Mouse (Mus musculus) limb, embryonic 13.5 days (tissue): ENCODE data around the gene Pank4. TPM values are rescaled to one million over a fixed set of nuclear protein-coding genes. Genes with fewer than 3 reads are reported as not detected.
A peak's percentile ranks its signal among the peaks of the same experiment; 100 is the strongest.

Source experiments
- ATAC-seq: fragments of 200-750 bp; cut with Nextera tagmentation; 2 replicates; pipeline ENCODE4 v1.8.0; 2017; ENCODE audit warnings: low read depth, moderate number of reproducible peaks, moderate TSS enrichment; ENCODE audit not compliant: low FRiP score
- H3K27ac ChIP-seq: fragments of 300-500 bp; sonication (generic); 2 replicates; pipeline ENCODE4 v1.5.1; 2015; ENCODE audit warnings: inconsistent platforms, mild to moderate bottlenecking, moderate library complexity
- H3K27me3 ChIP-seq: fragments of 300-500 bp; sonication (generic); 2 replicates; pipeline ENCODE4 v1.6.1; 2015; ENCODE audit warnings: mild to moderate bottlenecking, inconsistent platforms
- H3K36me3 ChIP-seq: fragments of 300-500 bp; sonication (generic); 2 replicates; pipeline ENCODE4 v1.6.1; 2015; ENCODE audit warnings: inconsistent platforms, mild to moderate bottlenecking, moderate library complexity
- H3K4me1 ChIP-seq: fragments of 300-500 bp; sonication (generic); 2 replicates; pipeline ENCODE4 v1.6.1; 2015; ENCODE audit warnings: inconsistent platforms
- H3K4me2 ChIP-seq: fragments of 300-500 bp; sonication (generic); replicated peaks from 2 replicates; pipeline ENCODE4 v1.6.1; 2015; ENCODE audit warnings: inconsistent platforms, mild to moderate bottlenecking, moderate library complexity
- H3K4me3 ChIP-seq: fragments of 300-500 bp; sonication (generic); 2 replicates; pipeline ENCODE4 v1.5.1; 2015; ENCODE audit warnings: moderate library complexity, mild to moderate bottlenecking, inconsistent platforms
- H3K9ac ChIP-seq: fragments of 300-500 bp; sonication (generic); 2 replicates; pipeline ENCODE4 v1.6.1; 2015; ENCODE audit warnings: mild to moderate bottlenecking, inconsistent platforms
- H3K9me3 ChIP-seq: fragments of 300-500 bp; sonication (generic); 2 replicates; pipeline ENCODE4 v1.6.1; 2016; ENCODE audit warnings: inconsistent platforms
- WGBS: fragments of 180-500 bp; shearing (Covaris S2); methylation state at CpG from one replicate; pipeline ENCODE4 v1.1.7; 2015; 5-methylcytosine and 5-hydroxymethylcytosine counted together
- polyA plus RNA-seq: library from polyadenylated mRNA; unstranded; fragments of >200 nt; fragmentation: Nextera tagmentation; extraction: Ambion mirVana; gene quantifications from 2 replicates; pipeline ENCODE4 v1.2.1, GENCODE M21; 2015

Pank4 gene
- polyA plus RNA-seq, 1 experiment from 2014 or later, result 48.2 TPM

DNA sequence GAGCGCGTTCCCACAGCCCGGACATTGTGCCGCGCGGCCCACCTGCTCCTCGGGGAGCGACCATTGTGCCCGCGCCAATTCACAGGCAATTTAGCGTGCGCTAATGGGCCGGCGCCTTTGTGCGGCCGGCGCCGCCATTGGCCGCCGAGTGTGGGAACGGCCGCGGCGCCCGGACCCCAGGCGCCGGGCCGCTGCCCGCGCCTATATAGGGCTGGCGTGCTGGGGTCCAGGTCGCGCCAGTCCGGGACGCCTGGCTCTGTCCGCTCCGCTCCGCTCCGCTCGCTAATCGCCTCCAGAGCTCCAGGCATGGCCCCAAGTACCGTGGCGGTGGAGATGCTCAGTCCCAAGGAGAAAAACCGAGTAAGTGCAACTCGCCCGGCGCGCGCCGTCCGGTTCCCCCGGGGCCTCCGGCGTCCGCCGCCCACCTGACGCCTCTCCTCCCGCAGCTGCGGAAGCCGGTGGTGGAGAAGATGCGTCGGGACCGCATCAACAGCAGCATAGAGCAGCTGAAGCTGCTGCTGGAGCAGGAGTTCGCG lies 3.2 kb upstream of the Pank4 start, which contains the start of gene Hes5:
Hes5 (plus strand) TSS at position 234 of the 536 bp plus-strand sequence.
- Histone ChIP-seq H3K4me3 (peak within 1 kb of the TSS; percentile 47), H3K27ac (no peak within 1 kb of the TSS), H3K36me3 (no peaks in the 10 kb centered on the region), H3K9me3 (no peaks in the 10 kb centered on the region), H3K9ac (peak within 1 kb of the TSS; percentile 62), H3K4me2 (peak within 1 kb of the TSS; percentile 82), H3K27me3 (peaks cover 75% of the 10 kb centered on the region), H3K4me1 (peaks cover 68% of the 10 kb centered on the region)
- ATAC-seq, result no peak
- WGBS, result under 1% methylated on average over 65 of the region's 65 CpGs

DNA sequence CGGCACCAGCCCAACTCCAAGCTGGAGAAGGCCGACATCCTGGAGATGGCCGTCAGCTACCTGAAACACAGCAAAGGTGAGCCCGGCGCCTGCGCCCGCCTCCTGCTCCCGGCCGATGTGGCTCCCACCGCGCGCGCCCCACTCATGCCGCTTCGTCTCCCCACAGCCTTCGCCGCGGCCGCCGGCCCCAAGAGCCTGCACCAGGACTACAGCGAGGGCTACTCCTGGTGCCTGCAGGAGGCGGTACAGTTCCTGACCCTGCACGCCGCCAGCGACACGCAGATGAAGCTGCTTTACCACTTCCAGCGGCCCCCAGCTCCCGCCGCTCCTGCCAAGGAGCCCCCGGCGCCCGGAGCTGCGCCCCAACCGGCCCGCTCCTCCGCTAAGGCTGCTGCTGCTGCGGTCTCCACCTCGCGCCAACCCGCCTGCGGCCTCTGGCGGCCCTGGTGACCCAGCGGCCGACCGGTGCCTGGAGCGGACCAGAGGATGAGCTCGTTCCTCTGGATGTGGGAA lies 2.6 kb upstream of the Pank4 start:
- peaks cover 3% of the 10 kb centered on the region for H3K36me3 ChIP-seq
- H3K4me2 ChIP-seq, result peak overlapping the region; percentile 82
- WGBS, result under 1% methylated on average over 47 of the region's 47 CpGs
- H3K27me3 ChIP-seq, result peaks cover 69% of the 10 kb centered on the region
- peaks cover 73% of the 10 kb centered on the region for H3K4me1 ChIP-seq
- ATAC-seq, result no peak
- H3K9ac ChIP-seq, result peak overlapping the region; percentile 62
- H3K9me3 ChIP-seq, result no peaks in the 10 kb centered on the region
- H3K4me3 ChIP-seq, result peak overlapping the region; percentile 47
- H3K27ac ChIP-seq, result no peak overlapping the region

DNA sequence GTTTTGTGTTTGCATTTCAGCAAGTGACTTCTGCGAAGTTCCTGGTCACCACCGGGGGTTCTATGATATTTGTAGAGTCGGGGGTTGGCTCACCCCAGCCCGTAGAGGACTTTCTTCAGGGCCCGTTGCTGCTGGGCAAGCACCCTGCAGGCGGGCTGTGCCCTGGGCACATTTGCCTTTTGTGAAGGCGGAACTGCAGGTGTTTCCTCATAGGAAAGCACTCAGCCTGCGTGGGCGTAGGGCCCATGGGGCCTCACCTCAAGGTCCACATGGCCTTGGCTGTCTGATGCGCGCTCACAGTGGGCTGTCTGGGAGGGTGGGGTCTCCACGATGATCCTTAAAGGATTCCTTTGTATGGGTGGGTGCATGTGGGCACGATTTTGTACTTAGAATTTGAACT lies 2.0 kb upstream of the Pank4 start:
- 23% methylated on average over 13 of the region's 13 CpGs for WGBS
- H3K9ac ChIP-seq, result no peak overlapping the region
- peak overlapping the region; percentile 47 for H3K4me3 ChIP-seq
- H3K27me3 ChIP-seq, result peaks cover 66% of the 10 kb centered on the region
- H3K36me3 ChIP-seq, result peaks cover 7% of the 10 kb centered on the region
- H3K27ac ChIP-seq, result no peak overlapping the region
- peaks cover 77% of the 10 kb centered on the region for H3K4me1 ChIP-seq
- peak overlapping the region; percentile 82 for H3K4me2 ChIP-seq
- no peak for ATAC-seq
- no peaks in the 10 kb centered on the region for H3K9me3 ChIP-seq

DNA sequence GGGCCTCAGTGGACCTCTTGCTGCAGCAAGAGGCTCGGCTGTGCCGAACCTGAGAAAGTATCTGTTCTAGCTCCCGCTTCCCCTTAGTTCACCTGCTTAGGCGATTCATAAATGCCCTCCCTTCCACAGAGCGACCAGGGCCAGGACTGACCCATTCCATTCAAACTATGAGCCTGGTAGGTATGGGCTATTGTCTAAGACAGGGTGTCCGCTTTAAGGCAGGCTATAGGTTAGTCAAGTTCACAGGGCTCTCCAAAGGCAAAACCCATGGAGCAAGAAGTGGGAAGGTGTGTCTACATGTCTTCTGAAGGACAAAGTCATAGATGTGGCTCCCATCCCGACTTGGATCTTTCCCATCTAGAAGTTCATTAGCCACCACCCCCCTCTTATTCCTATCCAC lies 1.2 kb upstream of the Pank4 start:
- H3K9ac ChIP-seq, result no peak overlapping the region
- no peaks in the 10 kb centered on the region for H3K9me3 ChIP-seq
- no peak for ATAC-seq
- WGBS, result 80% methylated on average over 7 of the region's 7 CpGs
- peaks cover 73% of the 10 kb centered on the region for H3K4me1 ChIP-seq
- H3K36me3 ChIP-seq, result peaks cover 10% of the 10 kb centered on the region
- H3K4me3 ChIP-seq, result no peak overlapping the region
- H3K27me3 ChIP-seq, result peaks cover 58% of the 10 kb centered on the region
- peak overlapping the region; percentile 77 for H3K4me2 ChIP-seq
- H3K27ac ChIP-seq, result no peak overlapping the region

DNA sequence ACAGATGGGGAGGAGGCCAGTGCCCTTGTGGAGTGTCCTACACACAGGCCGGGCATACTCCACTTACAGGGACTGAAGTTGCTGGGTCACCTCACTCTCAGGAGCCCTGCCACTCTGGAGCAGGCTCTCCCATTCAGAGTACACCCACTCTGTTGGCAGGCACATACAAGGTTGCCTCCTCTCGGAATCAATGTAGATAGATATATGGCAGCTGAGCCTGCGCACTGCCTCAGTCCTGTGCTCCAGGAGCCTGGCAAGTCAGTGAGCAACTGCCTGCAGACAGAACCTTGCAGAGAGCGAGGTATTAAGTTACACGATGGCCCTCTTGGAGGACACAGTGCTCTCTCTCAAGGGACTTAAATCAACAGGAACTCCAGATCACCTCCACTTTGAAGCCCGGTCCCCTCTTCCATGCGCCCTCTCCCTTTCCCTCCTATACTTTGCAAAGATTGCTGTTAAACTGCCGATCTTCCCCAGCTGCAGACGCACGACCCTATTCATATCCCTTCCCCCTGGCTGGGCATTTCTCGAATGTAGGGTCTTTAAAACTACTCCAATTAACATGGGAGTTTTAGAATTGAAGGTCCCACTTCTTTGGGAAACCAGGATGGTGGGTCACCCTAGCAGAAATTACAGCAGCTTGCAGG lies 610 bp upstream of the Pank4 start:
- H3K4me3 ChIP-seq, result peak overlapping the region; percentile 86
- H3K4me1 ChIP-seq, result peaks cover 67% of the 10 kb centered on the region
- H3K36me3 ChIP-seq, result peaks cover 12% of the 10 kb centered on the region
- peak overlapping the region; percentile 77 for H3K4me2 ChIP-seq
- H3K9ac ChIP-seq, result peak overlapping the region; percentile 91; the same call in 1 of the 2 replicates
- no peak for ATAC-seq
- no peak overlapping the region for H3K27ac ChIP-seq
- 17% methylated on average over 11 of the region's 11 CpGs for WGBS
- H3K27me3 ChIP-seq, result peaks cover 52% of the 10 kb centered on the region
- no peaks in the 10 kb centered on the region for H3K9me3 ChIP-seq

DNA sequence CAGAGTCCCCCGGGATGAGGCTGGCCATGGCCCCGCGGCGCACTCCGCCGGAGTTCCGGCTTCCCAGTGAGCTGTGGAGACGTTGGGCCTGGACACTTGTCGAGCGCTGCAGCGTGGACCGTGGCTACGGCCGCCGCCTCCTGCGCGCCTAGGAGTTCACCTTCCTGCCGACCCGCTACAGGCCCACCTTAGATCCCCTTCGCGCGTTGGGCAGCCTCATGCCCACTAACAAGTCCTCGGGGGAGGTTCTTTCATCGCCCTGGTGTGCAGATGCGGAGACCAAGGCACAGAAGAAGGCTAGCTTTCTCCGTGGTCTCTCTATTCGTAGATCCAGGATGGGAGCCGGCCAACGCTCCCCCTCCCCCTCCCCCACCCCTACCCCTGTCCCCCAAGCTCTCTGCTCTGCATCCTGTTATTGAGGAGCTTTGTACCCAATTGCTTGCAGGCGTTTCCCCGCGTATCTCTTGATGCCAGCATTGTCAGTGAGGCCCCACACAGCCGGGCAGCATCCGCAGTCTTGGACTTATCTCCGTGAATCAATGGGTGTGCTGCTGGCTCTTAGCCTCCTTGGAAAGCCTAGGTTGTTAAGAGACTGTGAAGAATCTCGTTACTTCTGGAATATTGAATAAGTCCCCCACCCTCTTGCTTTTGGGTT lies 785 bp downstream of the Pank4 start:
- Histone ChIP-seq H3K4me1 (peaks cover 57% of the 10 kb centered on the region), H3K4me3 (peak overlapping the region; percentile 86), H3K36me3 (peaks cover 23% of the 10 kb centered on the region), H3K9me3 (no peaks in the 10 kb centered on the region), H3K27ac (peak overlapping the region; percentile 83), H3K4me2 (peak overlapping the region; percentile 77), H3K9ac (peak overlapping the region; percentile 91), H3K27me3 (peaks cover 38% of the 10 kb centered on the region)
- ATAC-seq, result no peak
- 2% methylated on average over 35 of the region's 36 CpGs for WGBS

DNA sequence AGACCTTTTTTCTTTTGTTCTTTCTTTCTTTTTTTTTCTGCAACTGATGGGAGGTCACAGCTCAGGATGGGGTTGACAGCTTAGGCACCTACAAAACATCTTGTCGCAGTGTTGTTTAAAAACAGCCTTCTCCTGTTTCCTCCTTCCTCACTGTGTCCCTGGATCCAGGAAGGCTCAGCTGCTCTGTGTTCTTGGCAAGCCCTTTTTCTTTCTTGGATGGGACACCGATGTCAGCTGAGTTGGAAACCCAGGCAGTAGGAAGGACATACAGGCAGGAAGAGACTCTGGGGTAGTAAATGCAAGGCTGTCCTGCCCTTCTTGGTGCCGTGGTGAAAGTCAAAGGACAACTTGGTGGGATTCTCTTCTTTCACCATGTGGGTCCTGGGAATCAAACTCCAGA lies 1.9 kb downstream of the Pank4 start:
- 77% methylated on average over 3 of the region's 3 CpGs for WGBS
- Histone ChIP-seq H3K9ac (peak overlapping the region; percentile 91; the same call in 1 of the 2 replicates), H3K27ac (no peak overlapping the region)

DNA sequence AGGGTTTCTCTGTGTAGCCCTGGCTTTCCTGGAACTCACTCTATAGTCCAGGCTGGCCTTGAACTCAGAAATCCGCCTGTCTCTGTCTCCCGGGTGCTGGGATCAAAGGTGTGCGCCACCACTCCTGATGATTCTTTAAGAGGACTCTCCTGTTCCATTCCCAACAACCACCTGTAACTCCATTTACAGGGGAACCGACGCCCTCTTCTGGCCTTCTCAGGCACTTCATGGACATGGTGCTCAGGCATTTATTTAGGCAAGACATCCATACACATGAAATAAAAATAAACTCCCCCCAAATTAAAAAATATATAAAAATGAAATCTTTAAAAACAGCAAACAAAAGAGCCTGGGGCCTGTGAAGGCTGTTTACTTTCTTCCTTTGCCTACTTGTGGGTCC lies 3.2 kb downstream of the Pank4 start:
- Histone ChIP-seq H3K9ac (no peak overlapping the region), H3K36me3 (peaks cover 47% of the 10 kb centered on the region), H3K9me3 (no peaks in the 10 kb centered on the region), H3K27me3 (peaks cover 13% of the 10 kb centered on the region), H3K4me3 (no peak overlapping the region), H3K4me1 (peaks cover 34% of the 10 kb centered on the region), H3K4me2 (no peak overlapping the region), H3K27ac (no peak overlapping the region)
- WGBS, result 70% methylated on average over 5 of the region's 5 CpGs
- no peak for ATAC-seq

More for the DNA sequence above, 1.9 kb downstream of the Pank4 start:
- H3K4me2 ChIP-seq, result peak overlapping the region; percentile 77; the same call in 1 of the 2 replicates
- no peak overlapping the region for H3K4me3 ChIP-seq
- peaks cover 26% of the 10 kb centered on the region for H3K27me3 ChIP-seq
- no peaks in the 10 kb centered on the region for H3K9me3 ChIP-seq
- H3K36me3 ChIP-seq, result peaks cover 34% of the 10 kb centered on the region
- ATAC-seq, result no peak
- H3K4me1 ChIP-seq, result peaks cover 47% of the 10 kb centered on the region

DNA sequence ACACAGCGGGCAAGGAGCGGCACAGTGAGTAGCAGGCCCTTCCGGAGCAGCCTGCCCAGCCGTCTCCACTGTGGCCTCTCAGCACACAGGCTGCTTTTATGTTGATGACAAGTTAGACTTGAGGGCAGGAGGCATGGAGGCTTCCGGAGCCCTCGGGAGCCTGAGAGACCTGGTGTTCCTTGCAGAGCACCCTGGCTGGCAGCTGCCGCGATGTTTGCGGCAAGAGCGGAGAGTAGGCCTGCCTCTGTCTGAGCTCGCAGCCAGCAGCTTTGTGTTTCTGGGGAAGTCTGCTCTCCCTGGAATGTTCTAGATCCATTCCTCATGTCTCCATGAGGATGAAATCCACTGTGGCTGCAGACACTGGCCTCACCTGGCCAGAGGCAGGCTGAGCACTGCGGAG lies 8.6 kb downstream of the Pank4 start:
- H3K27ac ChIP-seq, result no peak overlapping the region
- WGBS, result 97% methylated on average over 12 of the region's 12 CpGs
- no peak for ATAC-seq
- no peak overlapping the region for H3K4me3 ChIP-seq
- H3K36me3 ChIP-seq, result peaks cover 91% of the 10 kb centered on the region
- no peak overlapping the region for H3K4me2 ChIP-seq
- no peaks in the 10 kb centered on the region for H3K9me3 ChIP-seq
- no peak overlapping the region for H3K9ac ChIP-seq
- no peaks in the 10 kb centered on the region for H3K4me1 ChIP-seq
- H3K27me3 ChIP-seq, result no peaks in the 10 kb centered on the region

DNA sequence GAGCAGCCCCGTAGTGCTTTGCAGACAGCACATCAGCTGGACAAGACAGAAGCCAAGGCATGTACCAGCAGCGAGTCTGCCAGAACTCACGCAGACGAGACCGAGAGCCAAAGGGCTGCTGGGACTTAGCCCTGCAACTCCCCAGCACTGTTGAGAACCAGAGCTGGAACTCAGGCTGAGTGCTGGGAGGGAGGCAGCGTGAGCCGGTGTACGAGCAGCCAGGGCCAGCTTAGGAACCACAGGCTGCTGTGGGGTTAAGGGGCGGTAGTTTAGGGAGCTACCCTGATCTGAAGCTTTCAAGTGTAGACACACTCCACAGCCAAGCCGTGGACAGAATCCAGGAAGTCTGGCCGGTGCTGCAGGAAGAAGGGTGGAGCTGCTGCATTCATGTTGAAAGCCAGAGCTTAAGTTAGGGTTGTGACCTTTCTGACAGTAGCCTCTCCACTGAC lies 10.3 kb downstream of the Pank4 start:
- H3K27me3 ChIP-seq, result no peaks in the 10 kb centered on the region
- no peak overlapping the region for H3K4me3 ChIP-seq
- H3K36me3 ChIP-seq, result peaks cover 100% of the 10 kb centered on the region
- H3K9ac ChIP-seq, result no peak overlapping the region
- H3K27ac ChIP-seq, result no peak overlapping the region
- H3K4me2 ChIP-seq, result no peak overlapping the region
- H3K9me3 ChIP-seq, result no peaks in the 10 kb centered on the region
- no peak for ATAC-seq
- 89% methylated on average over 11 of the region's 11 CpGs for WGBS
- no peaks in the 10 kb centered on the region for H3K4me1 ChIP-seq

DNA sequence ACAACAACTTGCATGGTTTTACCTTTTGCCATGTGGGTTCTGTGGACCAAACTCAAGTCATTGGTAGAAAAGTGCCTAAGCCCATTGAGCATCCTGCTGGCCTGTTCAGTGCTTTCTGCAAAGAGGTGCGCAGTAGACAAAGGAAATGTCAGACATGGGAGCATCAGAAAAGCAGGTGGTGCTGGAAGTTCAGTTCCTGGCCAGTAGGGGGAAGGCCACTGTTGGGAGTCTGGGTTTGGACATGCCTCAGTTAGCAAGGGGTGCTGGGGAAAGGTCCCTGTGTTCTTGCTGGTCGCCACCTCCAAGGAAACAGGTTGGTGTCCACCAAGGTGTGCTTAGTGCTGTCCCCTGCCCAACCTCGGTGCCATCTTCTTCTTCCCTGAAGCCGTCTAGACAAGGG lies 16.2 kb downstream of the Pank4 start:
- Histone ChIP-seq H3K4me1 (peaks cover 6% of the 10 kb centered on the region), H3K9ac (no peak overlapping the region), H3K27ac (no peak overlapping the region), H3K9me3 (no peaks in the 10 kb centered on the region), H3K4me2 (no peak overlapping the region), H3K4me3 (no peak overlapping the region), H3K36me3 (peaks cover 63% of the 10 kb centered on the region), H3K27me3 (peaks cover 15% of the 10 kb centered on the region)
- 94% methylated on average over 4 of the region's 4 CpGs for WGBS
- no peak for ATAC-seq

DNA sequence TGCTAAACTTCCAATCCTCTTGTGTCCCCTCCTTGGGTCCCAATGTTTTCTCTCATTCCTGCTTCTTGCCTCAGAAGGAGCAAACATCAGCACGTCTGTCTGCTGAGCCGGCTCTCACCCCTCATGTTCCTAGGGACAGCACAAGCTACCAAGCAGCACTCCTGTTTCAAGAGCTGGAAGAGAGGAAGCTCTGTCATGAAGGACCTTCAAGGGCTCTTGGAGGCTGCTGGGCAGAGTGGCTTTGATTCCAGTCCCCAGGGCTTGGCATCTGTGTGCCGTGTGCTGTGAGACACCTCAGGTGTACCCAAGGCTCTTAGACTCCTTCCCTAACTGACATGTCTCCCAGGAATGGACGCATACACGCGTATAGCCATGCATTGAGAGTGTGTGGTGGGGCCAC lies 17.2 kb downstream of the Pank4 start:
- Histone ChIP-seq H3K27ac (no peak overlapping the region), H3K27me3 (peaks cover 15% of the 10 kb centered on the region), H3K4me2 (no peak overlapping the region), H3K36me3 (peaks cover 54% of the 10 kb centered on the region), H3K9me3 (no peaks in the 10 kb centered on the region), H3K4me3 (no peak overlapping the region), H3K4me1 (peaks cover 12% of the 10 kb centered on the region), H3K9ac (no peak overlapping the region)
- WGBS, result 88% methylated on average over 6 of the region's 6 CpGs
- ATAC-seq, result 0 out of 2 replicates have a peak, but pooled peaks have one; percentile 1
